Mouse (Mus musculus): ENCODE measurements around the gene Vmn2r44.
"Not testable (repeated sequence)": the region's sequence is repeated elsewhere in the genome, so short reads cannot be mapped to it uniquely, and the experiment has no call there.

Vmn2r44 gene

DNA sequence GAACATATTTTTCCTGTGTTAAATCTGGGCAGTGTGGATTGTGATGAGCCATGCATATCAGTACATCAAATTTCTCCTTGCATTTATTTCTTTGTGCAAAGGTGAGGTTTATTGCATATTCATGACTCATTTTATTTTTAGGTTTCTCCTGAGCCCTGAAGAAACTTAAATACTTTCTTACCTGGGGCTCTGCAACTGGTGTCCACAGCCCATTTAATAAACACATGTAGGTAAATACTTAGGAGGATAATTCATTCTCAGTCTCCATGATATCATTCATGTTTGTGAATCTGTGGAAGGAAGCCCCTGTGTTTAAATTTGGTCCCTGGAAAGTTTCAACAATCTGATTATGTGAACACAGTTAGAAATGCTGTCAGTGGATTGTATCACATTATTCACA is at the start of gene Vmn2r44:
Vmn2r44 (minus strand) TSS at position 101 of the 400 bp plus-strand sequence.
- DNase-seq, result not testable (repeated sequence)

DNA sequence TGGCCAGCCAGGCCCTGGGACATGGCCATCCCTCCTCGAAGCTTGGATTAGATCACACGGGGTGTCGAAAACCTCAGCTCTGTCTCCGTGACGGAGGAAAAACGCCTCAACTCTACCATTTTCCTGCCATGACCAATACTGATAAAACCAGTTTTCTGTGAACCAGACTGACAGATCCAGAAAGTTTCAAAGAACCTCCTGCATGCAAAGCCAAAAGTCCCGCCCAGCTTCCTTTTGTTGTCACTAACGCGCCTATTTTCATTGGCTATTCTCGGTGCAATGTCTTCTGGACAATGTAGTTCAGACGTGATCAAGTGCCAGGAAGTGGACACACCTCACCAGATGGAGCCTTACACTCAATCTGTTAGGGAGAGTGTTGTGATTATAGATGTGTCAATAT is 25.3 kb downstream of the Vmn2r44 start:
- not testable (repeated sequence) for DNase-seq

Data from cerebellum, postnatal 14 days (tissue).